Mouse (Mus musculus) mouse trophoblast stem cell (cell line): ENCODE data around the gene Polh.

Experiments
- in situ Hi-C, 2 experiments: fragments of 300-500 bp; cut with MseI, MboI; formaldehyde crosslinking; loops; 2 replicates in 1 of 2; 3 replicates in 1 of 2; pipeline ENCODE4 v1.15.1; 2025

The Polh gene

DNA sequence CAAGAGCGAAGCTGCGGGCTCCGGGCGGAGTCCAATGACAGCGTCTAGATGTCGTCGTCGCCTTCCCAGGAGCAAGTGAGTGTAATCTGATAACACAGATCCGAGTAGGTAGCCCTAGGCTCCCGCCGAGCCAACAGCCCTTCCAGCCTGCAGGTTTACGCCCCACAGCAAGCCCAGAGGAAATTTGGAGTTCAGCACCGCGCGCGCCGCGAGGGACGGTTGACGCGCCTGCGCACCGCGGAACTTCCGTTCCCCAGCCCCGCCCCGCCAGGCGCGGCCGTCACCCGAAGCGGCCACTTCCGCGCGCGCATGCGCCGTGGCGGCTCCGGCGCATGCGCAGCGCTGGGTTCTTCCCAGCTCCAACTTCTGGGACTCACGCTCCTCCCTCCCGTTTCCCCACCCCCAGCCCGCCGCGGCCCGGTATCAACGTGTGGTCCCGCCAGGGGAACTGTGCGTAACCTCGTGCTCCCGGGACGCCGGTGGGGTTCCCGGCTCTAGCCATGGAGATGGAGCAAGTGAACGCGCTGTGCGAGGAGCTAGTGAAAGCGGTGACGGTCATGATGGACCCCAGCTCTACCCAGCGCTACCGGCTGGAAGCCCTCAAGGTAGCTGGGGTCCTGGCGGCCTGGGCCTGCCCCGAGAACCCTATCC lies at the start of gene Polh, which contains the start of gene Xpo5:
Gene Polh (minus strand): TSS at position 225 of the 651 bp plus-strand sequence.
Gene Xpo5 (plus strand): TSS at position 362 of the 651 bp plus-strand sequence.
- in situ Hi-C loops: no loop called here

DNA sequence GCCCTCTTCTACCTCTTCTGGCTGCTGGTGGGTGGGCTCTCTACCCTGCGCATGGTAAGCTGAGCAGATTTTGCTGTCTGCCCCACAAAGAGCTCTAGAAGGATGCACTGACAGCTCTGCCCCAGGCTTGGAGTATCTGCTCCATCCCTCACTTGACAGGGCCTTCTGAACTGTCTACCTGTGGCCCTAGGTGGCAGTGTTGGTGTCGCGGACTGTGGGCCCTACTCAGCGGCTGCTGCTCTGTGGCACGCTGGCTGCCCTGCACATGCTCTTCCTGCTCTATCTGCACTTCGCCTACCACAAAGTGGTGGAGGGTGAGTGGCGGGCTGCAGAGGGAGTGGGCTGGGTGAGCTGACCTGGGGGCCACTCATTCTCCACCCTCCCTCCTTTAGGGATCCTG lies 48.7 kb upstream of the Polh start:
- in situ Hi-C loops: no loop called here

DNA sequence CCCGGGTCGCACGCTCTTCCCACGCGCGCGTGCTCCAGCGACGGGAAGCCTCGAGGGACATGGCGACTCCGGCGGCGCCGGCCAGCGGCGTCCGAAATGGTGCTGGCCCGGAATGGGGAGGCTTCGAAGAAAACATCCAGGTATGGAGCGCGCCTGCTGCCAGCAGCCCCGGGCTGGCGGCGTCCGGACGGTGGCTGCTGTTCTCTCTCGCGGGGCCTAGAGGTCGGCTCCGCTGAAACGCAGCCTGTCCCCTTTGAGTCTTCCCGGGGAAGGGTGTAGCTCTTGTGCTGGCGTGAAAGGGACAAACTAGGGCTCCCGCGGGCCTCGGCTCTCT lies 45.7 kb upstream of the Polh start:
- in situ Hi-C loops: no loop called here

DNA sequence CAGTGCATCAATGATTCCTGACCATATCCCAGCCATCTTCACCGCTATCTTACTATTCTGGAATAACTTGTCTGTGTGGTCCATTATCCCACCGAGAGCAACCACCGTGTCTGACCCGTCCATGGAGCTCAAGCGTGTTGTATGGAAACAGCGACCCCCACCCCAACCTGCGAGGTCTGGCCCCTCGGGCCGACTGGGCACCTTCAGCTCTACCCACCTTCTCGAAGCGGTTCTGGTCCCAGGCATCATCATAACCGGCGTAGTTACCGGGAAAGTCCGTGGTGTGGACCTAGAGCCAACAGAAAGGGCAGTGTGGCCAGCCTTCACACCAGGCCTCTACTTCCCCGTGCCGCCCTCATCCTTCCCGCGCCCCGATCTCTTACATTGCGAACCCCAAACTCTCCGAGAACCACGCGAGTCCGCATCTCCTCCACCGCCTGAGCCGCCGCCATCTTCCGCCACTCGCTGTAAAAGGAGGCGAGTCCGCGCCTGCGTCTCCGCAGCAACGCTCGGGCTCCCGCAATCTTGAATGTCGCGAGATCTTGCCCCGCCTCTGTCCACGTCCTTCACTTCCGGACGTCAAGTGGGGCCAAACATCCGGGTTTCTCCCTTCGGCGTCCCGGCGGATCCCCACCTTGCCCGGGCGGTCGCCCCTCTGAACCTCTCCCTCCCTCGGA lies 45.2 kb upstream of the Polh start, which contains the start of the genes Polr1c and Yipf3:
Gene Polr1c (minus strand): TSS at position 543 of the 677 bp plus-strand sequence.
Gene Yipf3 (plus strand): TSS at position 569 of the 677 bp plus-strand sequence.
- in situ Hi-C loops: no loop called here

DNA sequence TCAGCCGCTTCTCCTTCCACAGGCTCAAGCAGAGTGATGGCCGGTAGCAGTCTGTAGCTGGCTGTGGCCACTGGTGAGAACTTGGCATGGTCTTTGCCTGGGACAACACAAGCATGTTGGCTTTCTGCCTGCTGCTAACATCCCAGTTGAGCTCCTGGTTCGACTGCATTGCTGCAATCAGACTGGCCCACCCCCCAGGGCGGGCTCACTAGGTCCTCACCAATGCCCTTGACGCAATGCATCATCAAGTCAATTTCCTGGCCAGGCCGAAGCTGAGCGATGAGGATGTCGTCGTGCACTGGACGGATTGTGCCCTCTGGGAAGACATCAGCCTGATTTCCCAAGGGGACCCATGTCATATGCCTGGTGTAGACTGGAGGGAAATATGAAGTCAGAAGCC lies 42.1 kb upstream of the Polh start:
- in situ Hi-C loops: no loop called here

DNA sequence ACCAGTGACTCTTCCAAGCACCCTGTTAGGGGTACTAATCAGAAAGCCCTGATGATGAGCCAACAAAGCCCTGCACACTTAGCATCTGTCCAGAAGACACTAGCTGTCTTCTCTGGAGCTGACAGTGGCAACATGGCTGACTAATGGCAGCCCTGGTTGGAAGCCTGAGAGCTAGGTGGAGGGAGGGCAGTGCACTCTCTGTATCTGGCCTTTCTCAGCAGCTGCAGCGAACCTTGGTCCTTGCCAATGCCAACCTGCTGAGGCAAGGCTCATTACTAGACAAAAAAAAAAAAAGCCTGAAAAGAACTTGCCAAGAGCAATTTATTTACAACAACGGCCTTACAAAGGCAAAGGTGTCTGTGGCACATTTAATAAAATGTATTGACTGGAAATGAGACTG lies 41.2 kb upstream of the Polh start:
- in situ Hi-C loops: no loop called here

DNA sequence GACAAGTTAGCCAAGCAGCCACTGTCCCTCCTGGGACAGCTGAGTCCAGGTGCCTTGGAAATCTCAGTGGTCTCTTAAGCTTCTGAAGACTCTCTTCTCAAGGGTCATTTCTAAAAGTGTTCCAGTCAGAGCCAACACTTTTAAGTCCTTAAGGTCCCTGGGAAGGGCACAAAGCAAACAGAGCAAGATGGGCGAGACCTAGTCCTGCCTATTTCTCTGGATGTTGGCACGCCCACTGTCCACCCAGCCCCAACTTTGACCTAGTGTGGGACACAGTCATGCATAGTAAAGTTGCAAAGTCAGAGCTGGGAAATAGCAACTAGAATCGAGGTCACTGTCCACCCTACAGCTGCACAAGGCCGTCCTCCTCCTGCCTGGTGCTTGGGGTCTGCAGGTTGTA lies 40.5 kb upstream of the Polh start:
- in situ Hi-C loops: no loop called here

DNA sequence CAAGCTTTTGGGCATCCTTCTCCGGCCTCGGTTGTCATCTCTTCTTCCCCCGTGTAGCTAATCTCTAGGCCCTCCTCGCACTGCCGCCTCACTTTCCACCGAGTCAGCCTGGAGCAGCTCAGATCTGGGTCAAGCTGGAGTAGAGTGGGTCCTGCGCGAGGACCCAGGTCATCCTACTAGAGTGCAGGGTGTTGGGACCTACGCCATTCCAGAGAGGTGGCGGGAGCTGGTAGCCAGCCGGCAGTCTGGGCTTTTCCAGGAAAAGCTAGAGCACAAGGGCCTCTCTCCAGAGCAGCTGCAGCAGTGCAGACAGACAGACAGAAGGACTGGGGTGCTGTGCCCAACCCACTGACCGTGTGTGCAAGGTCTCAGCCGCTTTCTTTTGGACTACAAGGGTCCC lies 39.8 kb upstream of the Polh start:
- in situ Hi-C loops: no loop called here

DNA sequence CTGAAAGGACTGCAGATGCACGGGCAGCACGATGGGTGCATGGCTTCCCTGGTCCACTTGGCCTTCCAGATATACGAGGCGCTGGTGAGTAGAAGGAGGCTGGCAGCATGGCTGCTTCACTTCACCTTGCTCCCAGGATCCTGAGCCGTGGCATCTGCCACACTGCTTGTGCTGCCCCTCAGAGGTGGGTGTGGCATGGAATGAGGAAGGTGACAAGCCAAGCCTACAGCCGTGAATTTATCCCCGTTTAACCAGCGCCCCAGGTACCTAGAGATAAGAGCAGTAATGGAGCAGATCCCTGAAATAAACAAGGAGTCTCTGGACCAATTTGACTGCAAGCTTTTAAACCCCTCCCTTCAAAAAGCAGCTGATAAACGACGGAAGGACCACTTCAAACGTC lies 39.0 kb upstream of the Polh start:
- in situ Hi-C loops: no loop called here

DNA sequence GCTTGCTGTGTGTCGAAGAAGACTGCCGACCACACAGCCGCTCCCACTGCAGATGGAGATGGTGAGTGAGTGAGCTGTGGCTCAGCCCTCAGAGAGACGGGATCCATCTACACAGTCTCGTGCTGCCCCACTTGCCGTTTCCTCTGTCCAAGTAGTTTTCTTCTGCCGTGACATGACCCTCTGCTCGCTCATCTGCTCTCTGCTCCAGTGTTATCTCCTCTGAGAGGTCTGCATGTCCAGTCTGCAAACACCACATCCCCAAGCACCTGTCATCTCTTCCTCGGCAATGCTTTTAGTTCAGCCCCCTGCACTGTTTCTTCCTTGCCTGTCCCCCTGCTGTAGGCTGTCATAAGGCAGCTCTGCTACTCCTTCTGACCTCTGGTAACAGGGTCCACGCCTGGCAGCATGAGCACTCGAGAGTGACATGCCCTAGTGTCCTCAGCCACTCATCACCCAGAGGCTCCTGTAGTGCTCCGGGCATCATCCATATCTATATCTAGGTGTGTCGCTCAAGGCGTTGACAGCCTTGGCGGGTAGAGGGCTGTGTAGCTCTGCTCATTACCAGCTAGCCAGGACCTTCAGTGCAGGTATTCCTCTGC lies 37.2 kb upstream of the Polh start:
- in situ Hi-C loops: no loop called here

DNA sequence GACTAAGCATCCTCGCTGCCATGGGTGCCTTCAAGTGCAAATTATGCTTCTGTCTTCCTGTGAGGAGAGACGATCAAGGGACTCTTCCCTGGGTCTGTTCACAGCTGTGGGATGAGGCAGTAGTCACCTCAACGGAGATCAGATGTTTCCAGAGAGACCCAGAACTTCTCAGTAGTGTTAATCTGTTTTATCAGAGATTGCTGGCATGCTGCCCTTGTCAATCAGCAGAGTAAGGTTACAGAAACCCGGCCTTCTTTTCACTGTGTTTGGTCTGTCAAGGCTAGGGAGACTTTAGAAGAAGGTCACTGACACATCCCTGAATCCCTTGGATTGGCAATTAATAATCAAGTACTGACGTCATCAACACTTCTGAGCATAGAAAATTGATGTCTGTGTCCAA lies 35.0 kb upstream of the Polh start:
- in situ Hi-C loops: no loop called here

DNA sequence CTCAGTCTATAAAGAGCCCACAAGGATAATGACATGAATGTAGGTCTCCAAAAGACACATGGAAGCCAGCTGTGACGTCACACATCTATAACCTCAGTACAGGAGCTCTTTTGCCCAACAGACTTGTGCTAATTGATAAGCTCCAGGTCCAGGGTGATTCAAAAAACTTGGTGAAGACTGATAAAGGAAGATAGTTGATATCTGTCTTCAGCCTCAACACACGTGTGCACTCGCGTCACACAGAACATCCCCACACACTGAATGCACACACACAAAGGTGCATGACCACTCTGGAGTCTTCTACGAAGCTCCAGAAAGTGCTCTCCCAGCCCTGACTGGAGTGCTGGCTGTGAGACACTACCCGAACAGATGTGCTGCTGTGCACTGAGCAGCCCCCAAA lies 34.6 kb upstream of the Polh start:
- in situ Hi-C loops: no loop called here

DNA sequence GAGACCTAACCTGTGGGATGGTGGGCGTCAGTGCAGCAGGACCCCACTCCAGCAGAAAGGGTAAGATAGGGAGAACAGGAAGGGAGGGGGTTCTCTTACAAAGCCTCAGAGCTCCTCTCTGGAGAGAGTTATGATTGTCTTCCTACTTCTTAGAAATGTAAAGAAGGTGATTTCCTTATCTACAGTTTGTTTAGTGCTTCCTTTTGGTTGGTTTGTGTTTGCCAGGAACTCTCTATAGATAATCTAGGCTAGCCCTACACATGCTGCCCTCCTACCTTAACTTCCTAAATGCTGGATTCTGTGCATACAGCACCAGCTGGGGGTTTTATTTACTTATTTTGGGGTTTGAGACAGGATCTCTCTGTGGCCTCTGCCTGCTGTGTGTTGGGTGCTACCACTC lies 33.6 kb upstream of the Polh start:
- in situ Hi-C loops: no loop called here

DNA sequence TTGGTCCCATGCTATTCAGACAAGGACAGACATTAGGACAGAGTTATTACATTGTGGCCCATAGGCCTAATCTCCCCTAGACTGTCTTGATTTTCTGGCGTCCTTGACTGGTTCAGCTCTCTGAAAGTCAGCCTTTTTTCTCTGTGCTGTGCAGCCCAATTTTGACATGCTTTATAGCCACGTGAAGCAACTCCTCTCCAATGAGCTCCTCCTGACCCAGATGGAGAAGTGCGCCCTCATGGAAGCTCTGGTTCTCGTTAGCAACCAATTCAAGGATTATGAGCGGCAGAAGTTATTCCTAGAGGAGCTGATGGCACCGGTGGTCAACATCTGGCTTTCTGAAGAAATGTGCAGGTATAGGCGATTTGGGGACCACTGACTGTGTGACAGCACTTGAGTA lies 25.1 kb upstream of the Polh start:
- in situ Hi-C loops: no loop called here

DNA sequence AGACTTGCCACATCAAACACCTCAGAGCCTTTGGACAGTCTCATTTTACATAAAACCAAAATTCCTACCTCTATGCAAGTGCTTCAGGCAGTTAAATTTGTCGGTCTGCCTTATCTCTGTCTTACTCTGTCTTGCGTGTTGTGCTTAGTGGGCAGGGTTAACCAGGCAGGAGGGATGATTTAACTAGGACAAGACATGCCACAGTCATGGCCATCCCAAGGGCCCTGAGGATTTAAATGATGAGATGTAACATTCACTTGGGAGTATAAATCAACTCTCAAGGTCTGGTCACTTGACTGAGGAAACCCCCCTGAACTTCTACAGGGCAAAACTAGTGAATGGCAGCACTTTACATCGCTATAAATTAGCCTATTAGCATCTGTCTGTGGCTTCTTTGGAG lies 19.2 kb upstream of the Polh start:
- in situ Hi-C loops: no loop called here

DNA sequence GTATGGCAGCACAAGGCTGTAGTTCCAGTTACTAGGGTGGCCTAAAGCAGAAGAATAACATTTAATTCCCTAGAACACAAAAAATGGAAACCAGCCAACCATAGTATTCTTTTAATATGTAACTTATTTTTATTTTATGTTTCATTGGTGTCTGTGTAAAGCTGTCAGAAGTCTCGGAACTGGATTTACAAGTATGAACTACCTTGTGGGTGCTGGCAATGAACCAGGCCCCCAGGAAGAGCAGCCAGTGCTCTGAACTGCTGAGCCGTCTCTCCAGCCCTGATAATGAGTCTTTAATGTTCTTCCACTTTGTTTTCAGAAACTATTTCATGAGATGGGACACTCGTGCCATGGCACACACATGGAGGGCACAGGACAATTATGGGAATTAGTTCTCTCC lies 8.1 kb upstream of the Polh start:
- in situ Hi-C loops: no loop called here

DNA sequence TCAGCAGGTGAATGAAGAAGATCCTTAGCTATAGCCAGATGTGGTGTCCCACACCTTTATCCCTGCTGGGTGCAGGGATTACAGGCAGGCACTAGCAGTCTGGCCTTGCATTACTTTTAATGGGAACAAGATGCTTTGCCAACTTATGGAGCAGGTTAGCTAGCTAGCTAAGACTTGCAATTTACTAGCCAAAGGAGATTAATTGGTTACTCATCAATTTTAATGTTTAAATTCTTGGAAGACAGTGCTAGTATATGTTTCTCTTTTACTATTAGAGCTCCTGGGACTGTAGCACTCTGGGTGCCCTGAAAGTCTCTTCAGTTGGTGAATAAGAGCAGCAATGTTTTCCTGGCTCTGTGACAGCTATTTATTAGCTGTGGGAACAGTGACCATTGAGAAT lies 4.2 kb upstream of the Polh start:
- in situ Hi-C loops: no loop called here

DNA sequence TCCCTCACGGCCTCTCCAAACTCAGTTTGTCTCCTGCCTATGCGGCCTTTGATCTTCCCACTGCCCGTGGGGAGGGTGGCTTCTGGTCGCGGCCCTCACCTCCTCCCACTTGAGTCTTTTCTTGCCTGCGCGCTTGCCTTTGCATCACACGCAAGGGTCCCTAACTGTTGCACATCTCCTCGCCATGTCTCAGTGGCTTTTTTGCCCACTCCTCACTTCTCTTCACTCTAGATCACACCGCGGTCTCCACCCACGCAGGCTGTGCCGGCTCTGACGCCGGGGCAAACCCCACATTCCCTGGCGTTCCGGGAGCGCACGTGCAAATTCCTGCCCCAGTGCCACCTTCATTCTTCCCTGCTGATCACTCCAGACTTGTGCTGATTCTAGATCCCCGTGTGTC lies 633 bp upstream of the Polh start:
- in situ Hi-C loops: no loop called here

DNA sequence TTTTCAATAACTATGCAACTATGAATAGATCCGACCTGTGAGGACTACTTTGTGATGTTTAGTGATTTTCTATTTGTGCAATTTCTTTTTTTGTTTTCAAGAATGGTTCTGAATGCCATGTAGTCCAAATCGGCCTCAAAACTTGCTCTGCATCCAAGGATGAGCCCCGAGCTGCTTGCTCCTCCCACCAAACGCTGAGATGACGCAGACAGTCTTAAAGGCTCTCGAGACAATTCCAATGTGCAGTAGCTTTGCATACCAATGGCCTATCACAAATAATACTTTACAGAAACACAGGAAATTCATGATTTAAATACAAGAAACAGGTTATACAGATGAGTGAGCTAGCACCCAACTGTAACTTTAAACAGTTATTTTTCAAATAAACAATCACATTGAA lies 1.3 kb downstream of the Polh start:
- in situ Hi-C loops: no loop called here

DNA sequence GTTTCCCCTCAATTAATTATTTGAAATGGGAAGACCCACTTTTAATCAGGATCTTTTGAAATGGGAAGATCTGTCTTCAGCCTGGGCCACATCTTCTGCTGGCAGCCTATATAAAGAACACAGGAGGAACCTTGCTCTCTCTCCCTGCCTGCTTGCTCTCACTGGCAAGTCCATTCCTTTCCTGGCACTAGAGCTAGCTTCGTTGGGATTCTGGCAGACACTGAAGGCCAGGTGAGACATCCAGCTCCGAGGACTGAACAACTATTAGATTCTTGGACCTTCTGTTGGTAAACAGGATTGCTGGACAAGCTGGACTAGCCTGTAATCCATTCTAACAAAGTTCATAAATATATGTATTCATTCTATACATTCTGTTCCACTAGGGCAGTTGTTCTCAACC lies 13.6 kb downstream of the Polh start:
- in situ Hi-C loops: no loop called here

DNA sequence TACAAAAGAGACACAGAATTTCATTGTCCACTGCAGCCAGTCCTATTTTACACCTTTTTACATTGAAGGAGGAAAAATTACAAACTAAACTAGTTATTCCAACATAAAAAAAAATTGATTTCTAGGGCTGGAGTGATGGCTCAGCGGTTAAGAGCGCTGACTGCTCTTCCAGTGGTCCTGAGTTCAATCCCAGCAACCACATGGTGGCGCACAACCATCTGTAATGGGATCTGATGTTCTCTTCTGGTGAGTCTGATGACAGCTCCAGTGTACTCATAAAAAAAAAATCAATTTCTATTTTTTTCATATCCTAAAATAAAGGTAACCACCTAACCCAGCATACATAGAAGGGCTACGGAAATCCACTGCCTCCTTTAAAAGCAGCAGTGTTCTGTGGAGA lies 20.2 kb downstream of the Polh start:
- in situ Hi-C loops: no loop called here

DNA sequence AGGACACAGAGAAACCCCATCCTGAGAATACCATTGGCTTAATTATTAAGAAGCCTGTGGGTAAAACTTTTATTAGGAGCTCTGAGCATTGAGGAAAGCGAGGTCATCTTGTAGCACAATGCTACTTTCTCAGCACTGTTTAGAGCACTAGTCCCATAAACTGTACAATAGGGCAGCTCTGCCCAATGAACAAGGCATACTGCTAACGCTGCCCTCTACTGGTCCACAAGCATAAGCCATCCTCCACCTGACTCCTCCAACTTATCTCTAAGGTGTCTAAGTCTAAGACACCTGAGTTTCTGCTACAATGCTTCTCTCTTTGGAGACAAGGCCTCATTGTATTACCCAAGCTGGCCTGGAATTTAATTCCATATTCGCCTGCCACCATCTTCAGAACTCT lies 31.9 kb downstream of the Polh start:
- in situ Hi-C loops: no loop called here

DNA sequence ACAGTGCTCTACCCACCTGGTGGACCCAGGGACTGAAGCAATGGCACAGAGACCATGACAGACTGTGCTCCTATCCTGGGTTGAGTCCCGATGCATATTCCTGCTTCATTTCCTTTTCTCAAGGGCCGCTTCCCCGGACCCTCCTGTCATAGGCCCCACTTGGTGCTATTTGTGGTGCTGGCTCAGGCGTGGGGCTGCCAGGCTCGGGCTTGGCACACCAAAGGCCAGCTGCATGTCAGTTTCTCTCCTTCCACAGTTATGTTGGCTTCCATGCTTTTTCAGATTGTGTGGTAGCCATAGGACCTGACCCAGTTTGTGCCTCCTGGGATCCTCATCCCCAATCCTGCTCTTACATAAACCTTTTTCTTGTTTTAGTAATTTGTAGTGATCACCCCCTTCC lies 33.7 kb downstream of the Polh start:
- in situ Hi-C loops: no loop called here
